Mouse (Mus musculus): ENCODE measurements around the gene Cbfa2t3. TPM values are rescaled to one million over a fixed set of nuclear protein-coding genes. Genes with fewer than 3 reads are reported as not detected.

Cbfa2t3 gene
- total RNA-seq, 2 experiments from 2014 or later = 18.5 to 25.3 TPM

GRCm38 (mm10) chr8:122580926-122581325 lies 118.0 kb downstream of the Cbfa2t3 start:
- DNase-seq (ENCODE audit: low spot score) = no peak
- intact Hi-C loops (cut with DNase I) = no loop called here

GRCm38 (mm10) chr8:122579196-122579595 lies 119.7 kb downstream of the Cbfa2t3 start:
- intact Hi-C loops (cut with DNase I) = no loop called here
- no peak for DNase-seq (ENCODE audit: low spot score)

DNA sequence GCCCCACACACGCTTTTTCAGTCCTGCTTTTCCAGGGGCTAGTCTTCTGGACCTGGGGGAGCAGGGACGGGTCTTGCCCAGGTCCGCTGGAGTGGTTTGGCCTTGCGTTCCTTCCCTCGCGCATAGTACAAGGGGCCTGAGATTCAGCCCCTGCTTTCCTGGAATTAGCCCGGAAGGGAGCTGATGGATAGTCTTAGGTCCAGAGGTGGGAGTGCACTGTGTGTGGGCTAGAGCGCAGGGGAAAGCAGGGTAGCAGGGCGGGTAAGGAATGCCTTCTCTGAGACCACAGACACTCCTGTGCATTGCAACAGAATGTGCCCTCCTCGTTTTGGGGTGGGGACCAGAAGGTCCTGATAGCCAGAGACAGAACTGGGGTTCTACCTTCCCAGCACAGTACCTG lies 121.8 kb downstream of the Cbfa2t3 start:
- DNase-seq (ENCODE audit: low spot score) = no peak
- intact Hi-C loops (cut with DNase I) = no loop called here

DNA sequence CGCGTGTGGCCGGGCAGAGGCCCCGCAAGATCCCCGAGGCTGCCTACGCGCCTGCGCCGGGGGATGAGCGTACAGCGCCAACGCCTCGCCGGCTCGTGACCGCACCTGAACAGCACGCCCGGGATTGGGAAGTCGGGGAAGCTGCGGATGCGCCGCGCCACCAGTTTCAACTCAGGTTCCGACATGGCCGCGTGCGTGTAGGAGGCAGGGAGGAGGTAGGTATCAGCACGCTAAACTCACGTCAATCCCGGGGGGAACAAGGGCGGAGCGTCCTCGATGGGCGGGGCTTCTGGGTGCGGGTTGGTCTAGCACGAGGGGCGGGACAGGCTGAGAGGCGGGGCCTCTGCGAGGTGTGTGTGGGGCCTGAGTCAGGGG lies 122.3 kb downstream of the Cbfa2t3 start, which contains the start of gene Aprt:
Gene Aprt (minus strand): TSS at position 262 of the 375 bp plus-strand sequence.
- peak; percentile 87 for DNase-seq (ENCODE audit: low spot score)
- intact Hi-C loops (cut with DNase I) = no loop called here

DNA sequence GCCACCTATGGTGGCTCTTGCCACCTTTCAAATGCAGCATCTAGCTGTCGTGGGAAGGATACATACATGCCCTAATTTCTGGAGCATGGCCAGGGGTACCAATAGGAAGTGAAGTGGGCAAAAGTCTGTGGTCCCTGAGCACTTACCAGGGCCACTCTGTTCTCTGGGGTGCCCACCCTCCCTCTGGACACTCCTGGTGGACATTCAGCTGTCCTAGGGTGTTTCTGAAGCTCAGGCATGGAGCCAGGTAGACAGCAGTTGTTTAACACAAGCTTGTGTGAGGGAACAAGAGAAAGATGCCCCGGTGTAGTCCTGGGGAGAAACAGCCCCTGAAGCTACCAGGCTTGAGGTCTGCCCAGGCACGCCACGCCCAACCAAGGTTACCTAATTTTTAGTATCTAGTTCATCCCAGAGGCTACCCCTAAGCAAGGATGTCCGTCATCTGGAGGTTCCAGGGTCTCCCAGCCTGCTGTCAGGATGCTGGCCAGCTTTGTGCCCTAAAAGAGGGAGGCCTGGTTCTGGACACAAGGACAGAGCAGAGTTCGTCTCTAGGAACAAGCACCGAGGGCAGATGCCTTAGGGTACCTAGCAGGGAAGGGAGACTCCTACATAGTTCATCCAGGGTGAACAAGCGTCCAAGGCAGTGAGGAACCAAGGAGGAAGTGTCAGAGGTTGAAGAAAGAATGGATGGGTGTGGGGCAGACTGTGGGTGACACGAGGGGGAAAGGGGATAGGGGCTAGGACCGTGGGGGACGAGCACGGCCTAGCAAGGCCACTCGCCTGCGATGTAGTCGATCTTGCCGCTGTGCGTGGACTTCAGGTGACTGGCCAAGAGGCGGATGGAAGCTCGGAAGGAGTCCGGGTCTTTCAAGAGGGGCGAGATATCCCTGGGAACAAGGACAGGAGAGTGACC lies 122.9 kb downstream of the Cbfa2t3 start:
- intact Hi-C loops (cut with DNase I) = no loop called here
- no peak for DNase-seq (ENCODE audit: low spot score)

DNA sequence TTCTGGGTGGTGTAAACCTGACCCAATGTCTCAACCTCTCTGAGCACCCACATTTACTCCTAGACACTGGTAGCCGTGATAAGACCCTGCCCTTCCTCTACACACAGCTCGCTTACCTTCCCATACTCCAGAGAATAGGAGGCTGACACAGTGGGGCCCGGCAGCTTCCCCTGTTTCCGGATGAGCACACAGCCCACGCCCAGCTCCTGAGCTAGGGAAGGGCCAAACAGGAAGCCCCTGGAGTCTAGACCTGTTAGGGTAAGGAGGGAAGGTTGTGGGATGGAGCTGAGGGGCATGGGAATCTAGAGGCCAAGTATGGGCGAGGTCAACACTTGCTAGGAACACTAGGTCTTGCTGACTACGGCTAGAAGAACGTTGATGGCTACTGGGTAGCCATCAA lies 123.6 kb downstream of the Cbfa2t3 start:
- intact Hi-C loops (cut with DNase I) = no loop called here
- no peak for DNase-seq (ENCODE audit: low spot score)

Small RNA genes within 50 kb of the gene (microRNA-seq; reads per million reads assigned to microRNA genes)
- gene Mir6396 = not detected

Other genes starting within 250 kb of the Cbfa2t3 start
- 1 to 10 TPM; 2.5 to 2.7 TPM for gene Snai3, start 238.4 kb downstream of the Cbfa2t3 start, total RNA-seq (2021)
- gene Rnf166, start 223.0 kb downstream of the Cbfa2t3 start, total RNA-seq (2021) = 10 to 100 TPM; 35.8 to 38.2 TPM
- gene Ctu2, start 223.0 kb downstream of the Cbfa2t3 start, total RNA-seq (2021) = 10 to 100 TPM in 1 of 2 experiments, 1 to 10 TPM in 1; 7.3 to 11.4 TPM
- 10 to 100 TPM; 17.2 to 19.1 TPM for gene Piezo1, start 147.8 kb downstream of the Cbfa2t3 start, total RNA-seq (2021)
- gene Cdt1, start 131.1 kb downstream of the Cbfa2t3 start, total RNA-seq (2021) = 1 to 10 TPM; 2.7 to 3.2 TPM
- gene Aprt, start 122.2 kb downstream of the Cbfa2t3 start, total RNA-seq (2021) = 10 to 100 TPM; 30.6 to 39.3 TPM
- gene Galns, start 87.6 kb downstream of the Cbfa2t3 start, total RNA-seq (2021) = 1 to 10 TPM; 2.9 to 3.4 TPM
- gene Trappc2l, start 87.5 kb downstream of the Cbfa2t3 start, total RNA-seq (2021) = 10 to 100 TPM; 58.4 to 62.8 TPM
- gene Pabpn1l, start 76.4 kb downstream of the Cbfa2t3 start, total RNA-seq (2021) = not detected
- 10 to 100 TPM; 29.4 to 31.7 TPM for gene Acsf3, start 76.4 kb upstream of the Cbfa2t3 start, total RNA-seq (2021)
- not detected for gene Cdh15, start 148.9 kb upstream of the Cbfa2t3 start, total RNA-seq (2021)

All from heart, postnatal 25 days (tissue).